Comparison of ENCODE assay signal across 30 mouse cellular contexts in genomic region chr16:95686901-95687300, GRCm38 (mm10). TPM values are rescaled to one million over a fixed set of nuclear protein-coding genes. Genes with fewer than 3 reads are reported as not detected.
A peak's percentile ranks its signal among the peaks of the same experiment; 100 is the strongest.
DNase-seq lines count a peak whose midpoint lies in the region; ATAC-seq and TF ChIP-seq lines count a peak whose summit lies in the region.
"Had no signal": no experiment of that assay in that cellular context is flagged by ENCODE, and none has a peak within 500 bp of the region (broad histone marks: within the 10 kb centered on the region; RNA-seq: fewer than 3 reads in every experiment).

No protein-coding gene starts in this region.

- peak overlapping the region; percentile 71 for H3K27ac ChIP-seq in intestine, embryonic 16.5 days (ENCODE audit: low read length)
- no peak overlapping the region for H3K27ac ChIP-seq in intestine, embryonic 15.5 days
- peak overlapping the region; percentile 85 for H3K27ac ChIP-seq in small intestine, adult 2 months (ENCODE audit: insufficient read depth, low read depth, low read length)
- H3K27ac ChIP-seq in hindbrain, embryonic 13.5 days = no peak overlapping the region
- H3K27ac ChIP-seq: embryonic facial prominence, embryonic 13.5 days; embryonic facial prominence, embryonic 15.5 days; forebrain, embryonic 12.5 days had no signal

- H3K9me3 ChIP-seq in intestine, embryonic 16.5 days (ENCODE audit: control insufficient read depth, low read length) = no peaks in the 10 kb centered on the region
- H3K9me3 ChIP-seq in intestine, embryonic 15.5 days = no peaks in the 10 kb centered on the region
- no peaks in the 10 kb centered on the region for H3K9me3 ChIP-seq in hindbrain, embryonic 13.5 days
- H3K9me3 ChIP-seq: embryonic facial prominence, embryonic 13.5 days; embryonic facial prominence, embryonic 15.5 days; forebrain, embryonic 10.5 days; forebrain, embryonic 12.5 days; G1E had no signal

- TF ChIP-seq CTCF in small intestine, adult 2 months (IDR thresholded peaks at IDR 0.05; ENCODE audit: extremely low read depth, insufficient read length, insufficient replicate concordance, low read depth, low read length) = no peak

- H3K4me2 ChIP-seq in intestine, embryonic 16.5 days (ENCODE audit: low read depth, low read length) = no peak overlapping the region
- H3K4me2 ChIP-seq in intestine, embryonic 15.5 days (replicated peaks) = no peak overlapping the region
- H3K4me2 ChIP-seq in hindbrain, embryonic 13.5 days = no peak overlapping the region
- H3K4me2 ChIP-seq: embryonic facial prominence, embryonic 13.5 days; embryonic facial prominence, embryonic 15.5 days; forebrain, embryonic 12.5 days had no signal

- H3K36me3 ChIP-seq in intestine, embryonic 16.5 days (ENCODE audit: control insufficient read depth, insufficient read depth, low read length) = no peaks in the 10 kb centered on the region
- H3K36me3 ChIP-seq in intestine, embryonic 15.5 days = no peaks in the 10 kb centered on the region
- H3K36me3 ChIP-seq in small intestine, adult 2 months (ENCODE audit: control insufficient read depth, insufficient read depth, low read length) = no peaks in the 10 kb centered on the region
- H3K36me3 ChIP-seq in hindbrain, embryonic 13.5 days = no peaks in the 10 kb centered on the region
- H3K36me3 ChIP-seq: embryonic facial prominence, embryonic 13.5 days; embryonic facial prominence, embryonic 15.5 days; forebrain, embryonic 10.5 days; forebrain, embryonic 12.5 days; G1E had no signal

- H3K9ac ChIP-seq in intestine, embryonic 16.5 days (ENCODE audit: low read depth, low read length) = no peak overlapping the region
- no peak overlapping the region for H3K9ac ChIP-seq in intestine, embryonic 15.5 days
- H3K9ac ChIP-seq in hindbrain, embryonic 13.5 days = no peak overlapping the region
- H3K9ac ChIP-seq: embryonic facial prominence, embryonic 13.5 days; embryonic facial prominence, embryonic 15.5 days; forebrain, embryonic 12.5 days had no signal

- no peaks in the 10 kb centered on the region for H3K27me3 ChIP-seq in intestine, embryonic 16.5 days (replicated peaks; ENCODE audit: control insufficient read depth, insufficient read depth, low read length)
- no peaks in the 10 kb centered on the region for H3K27me3 ChIP-seq in intestine, embryonic 15.5 days (replicated peaks)
- no peaks in the 10 kb centered on the region for H3K27me3 ChIP-seq in small intestine, adult 2 months (ENCODE audit: control insufficient read depth, insufficient read depth, low read length)
- H3K27me3 ChIP-seq in hindbrain, embryonic 13.5 days = no peaks in the 10 kb centered on the region
- H3K27me3 ChIP-seq: CH12.LX; embryonic facial prominence, embryonic 13.5 days; embryonic facial prominence, embryonic 15.5 days; forebrain, embryonic 12.5 days; Patski had no signal

- H3K4me1 ChIP-seq in intestine, embryonic 16.5 days (ENCODE audit: control insufficient read depth, insufficient read depth, low read length) = peaks cover 20% of the 10 kb centered on the region
- H3K4me1 ChIP-seq in intestine, embryonic 15.5 days (replicated peaks) = peaks cover 9% of the 10 kb centered on the region
- peaks cover 27% of the 10 kb centered on the region for H3K4me1 ChIP-seq in small intestine, adult 2 months (ENCODE audit: control insufficient read depth, insufficient read depth, insufficient read length, low read length)
- H3K4me1 ChIP-seq in hindbrain, embryonic 13.5 days (replicated peaks) = peaks cover 15% of the 10 kb centered on the region; the same call in 1 of the 2 replicates
- H3K4me1 ChIP-seq: forebrain, embryonic 12.5 days had no signal

- WGBS in intestine, embryonic 16.5 days = 88% methylated on average over 8 of the region's 8 CpGs
- WGBS in intestine, embryonic 15.5 days = 87% methylated on average over 8 of the region's 8 CpGs
- WGBS in small intestine, adult 2 months = 70% methylated on average over 8 of the region's 8 CpGs
- WGBS in hindbrain, embryonic 13.5 days = 94% methylated on average over 8 of the region's 8 CpGs

- ATAC-seq in intestine, embryonic 16.5 days = no peak
- ATAC-seq in intestine, embryonic 15.5 days = no peak
- peak; percentile 25; the same call in 1 of the 2 replicates for ATAC-seq in granulocyte monocyte progenitor cell, adult 5-6 weeks (replicated peaks; ENCODE audit: poor library complexity, severe bottlenecking)
- no peak for ATAC-seq in hindbrain, embryonic 13.5 days (ENCODE audit: low FRiP score)
- ATAC-seq: activated CD4-positive, CD25-positive, alpha-beta regulatory T cell, adult 4 months; CD4-positive, CD25-positive, alpha-beta regulatory T cell, adult 4 months; forebrain, embryonic 14.5 days; forebrain, embryonic 16.5 days; Patski had no signal

- no peak for TF ChIP-seq POLR2A in small intestine, adult 2 months (IDR thresholded peaks at IDR 0.05; ENCODE audit: low read depth, low read length)

- peak; percentile 75 for DNase-seq in R1 (ENCODE audit: low read depth, low spot score)
- DNase-seq in neural tube, embryonic 10.5 days (ENCODE audit: extremely low spot score, low spot score) = no peak
- DNase-seq in thymus, postnatal 14 days = no peak
- DNase-seq: adrenal gland, adult 8-10 months; adrenal gland, postnatal 14 days; adrenal gland, postnatal 36 days; B cell, adult 2 months; cerebellum, adult 18-20 months; cerebellum, adult 8-10 months; cerebellum, adult 9-11 months; cerebellum, postnatal 14 days; cerebellum, postnatal 36 days; embryo, embryonic 11 days had no signal

- H3K4me3 ChIP-seq in intestine, embryonic 16.5 days (ENCODE audit: low read length) = no peak overlapping the region
- H3K4me3 ChIP-seq in intestine, embryonic 15.5 days (replicated peaks) = no peak overlapping the region
- H3K4me3 ChIP-seq in small intestine, adult 2 months (ENCODE audit: low read depth, low read length) = no peak overlapping the region
- no peak overlapping the region for H3K4me3 ChIP-seq in hindbrain, embryonic 13.5 days
- H3K4me3 ChIP-seq: embryonic facial prominence, embryonic 13.5 days; embryonic facial prominence, embryonic 15.5 days; erythroblast, embryonic 14.5 days; forebrain, embryonic 10.5 days; forebrain, embryonic 12.5 days had no signal

RNA-seq across cellular contexts. Expression of gene Ets2, which starts 15.0 kb away (rescaled TPM):
- polyA plus RNA-seq in intestine, embryonic 16.5 days (2015; fragmentation: Nextera tagmentation; extraction: Ambion mirVana) = 58.6 and 59.8 TPM in 2 replicates
- 59.5 and 64.7 TPM in 2 replicates for polyA plus RNA-seq in intestine, embryonic 15.5 days (2015; fragmentation: Nextera tagmentation; extraction: Ambion mirVana)
- total RNA-seq in granulocyte monocyte progenitor cell, adult 5-6 weeks (2014; fragmentation: Nextera tagmentation) = 7.4 and 7.5 TPM in 2 replicates
- total RNA-seq in granulocyte monocyte progenitor cell, adult 5-6 weeks (2017) = 7.0 and 9.7 TPM in 2 replicates
- polyA plus RNA-seq in small intestine, adult 2 months (2012; rRNA removed) = 69.5 and 115 TPM in 2 replicates
- 20.6 and 22.2 TPM in 2 replicates for polyA plus RNA-seq in hindbrain, embryonic 13.5 days (2015; fragmentation: Nextera tagmentation; extraction: Ambion mirVana)

Comparison
In these comparisons a context has a peak if more than half of its experiments do, and no peak if none do; other contexts are left out.
1. H3K27ac ChIP-seq: peak in intestine, embryonic 16.5 days (single experiment) and small intestine, adult 2 months (single experiment); none in intestine, embryonic 15.5 days (single experiment) and hindbrain, embryonic 13.5 days (single experiment).